Mouse (Mus musculus) olfactory bulb, adult 2 months (tissue): ENCODE results near the gene 4930524J08Rik. TPM values are rescaled to one million over a fixed set of nuclear protein-coding genes. Genes with fewer than 3 reads are reported as not detected.

Experiments used
- H3K27ac ChIP-seq: fragments of 200-500 bp; 2 replicates; pipeline ENCODE4 v1.5.1; 2012; ENCODE audit warnings: low read depth, low read length; ENCODE audit not compliant: insufficient read depth
- H3K4me1 ChIP-seq: fragments of 200-500 bp; 2 replicates; pipeline ENCODE4 v1.6.1; 2012; ENCODE audit warnings: low read length; ENCODE audit not compliant: control insufficient read depth, insufficient read depth
- H3K4me3 ChIP-seq: fragments of 200-500 bp; 2 replicates; pipeline ENCODE4 v1.5.1; 2012; ENCODE audit warnings: mild to moderate bottlenecking, low read depth, low read length, moderate library complexity; ENCODE audit not compliant: insufficient read depth
- CTCF ChIP-seq: fragments of 200-500 bp; IDR thresholded peaks from 2 replicates; pipeline ENCODE4 v1.5.1; 2012; ENCODE audit warnings: low read depth, mild to moderate bottlenecking, low read length, moderate library complexity; ENCODE audit not compliant: insufficient read depth
- POLR2A ChIP-seq: fragments of 200-500 bp; IDR thresholded peaks from 2 replicates; pipeline ENCODE4 v1.6.1; 2012; ENCODE audit warnings: mild to moderate bottlenecking, low read depth, low read length, moderate library complexity; ENCODE audit not compliant: insufficient read depth
- WGBS: fragments of 180-500 bp; shearing (Covaris S2); methylation state at CpG from one replicate; pipeline ENCODE4 v1.1.7; 2018; 5-methylcytosine and 5-hydroxymethylcytosine counted together
- polyA plus RNA-seq: library from polyadenylated mRNA; stranded (reverse); fragments of >200 nt; gene quantifications from 2 replicates; pipeline ENCODE4 v1.2.4, GENCODE M21; 2012; ENCODE audit warnings: low replicate concordance; ENCODE audit not compliant: missing spikeins, insufficient read depth, insufficient read length

The 4930524J08Rik gene
- polyA plus RNA-seq, 1 experiment = not detected

- no peak overlapping the region for H3K4me3 ChIP-seq
- TF ChIP-seq POLR2A = no peak
- no peak for TF ChIP-seq CTCF
- H3K4me1 ChIP-seq = no peaks in the 10 kb centered on the region
- WGBS = 66% methylated on average over 3 of the region's 3 CpGs
- H3K27ac ChIP-seq = no peak overlapping the region
These were observed 29.6 kb downstream of the 4930524J08Rik start for GRCm38 (mm10) chr5:100008485-100008884.

DNA sequence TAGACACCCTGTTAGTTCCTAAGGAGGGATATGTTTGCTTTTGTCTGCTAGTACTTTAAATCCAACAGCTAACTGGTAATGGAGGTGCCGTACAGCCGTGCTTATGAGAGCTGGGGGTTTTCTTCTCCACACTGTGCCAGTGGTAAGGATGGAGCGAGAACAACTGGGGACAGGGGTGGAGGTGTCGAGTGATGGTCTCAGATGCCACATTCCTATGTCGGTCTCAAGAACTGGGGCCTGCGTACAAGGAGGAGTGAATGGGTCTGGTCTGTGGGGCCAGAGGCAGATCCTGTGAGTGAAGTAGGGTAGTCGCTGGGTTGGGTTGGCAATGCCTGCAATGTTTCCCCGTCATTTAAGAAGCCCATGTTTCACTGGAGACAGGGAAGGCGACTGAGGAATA is 33.7 kb downstream of the 4930524J08Rik start:
- WGBS = 93% methylated on average over 9 of the region's 9 CpGs
- Histone ChIP-seq H3K27ac (no peak overlapping the region), H3K4me1 (no peaks in the 10 kb centered on the region), H3K4me3 (no peak overlapping the region)
- TF ChIP-seq POLR2A (no peak), CTCF (no peak)

- Histone ChIP-seq H3K27ac (no peak overlapping the region), H3K4me1 (peaks cover 3% of the 10 kb centered on the region), H3K4me3 (no peak overlapping the region)
- TF ChIP-seq POLR2A = no peak
- TF ChIP-seq CTCF = no peak
These were observed 41.2 kb downstream of the 4930524J08Rik start for GRCm38 (mm10) chr5:100020089-100020488.

GRCm38 (mm10) chr5:100024403-100024802 is 45.5 kb downstream of the 4930524J08Rik start:
- 71% methylated on average over 5 of the region's 5 CpGs for WGBS
- H3K27ac ChIP-seq = no peak overlapping the region

DNA sequence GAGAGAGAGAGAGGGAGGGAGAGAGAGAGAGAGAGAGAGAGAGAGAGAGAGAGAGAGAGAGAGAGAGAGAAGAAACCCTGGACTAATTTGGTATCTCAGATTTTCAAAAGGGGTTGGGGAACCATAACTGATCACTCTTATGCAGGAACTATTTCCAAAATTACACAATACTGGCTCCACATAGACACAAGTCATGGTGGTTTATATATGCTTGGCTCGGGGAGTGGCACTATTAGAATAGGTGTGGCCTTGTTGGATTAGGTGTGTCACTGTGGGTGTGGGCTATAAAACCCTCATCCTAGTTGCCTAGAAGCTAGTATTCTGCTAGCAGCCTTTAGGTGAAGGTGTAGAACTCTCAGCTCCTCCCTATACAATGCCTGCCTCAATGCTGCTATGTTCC is 46.0 kb downstream of the 4930524J08Rik start:
- Histone ChIP-seq H3K27ac (no peak overlapping the region), H3K4me3 (no peak overlapping the region), H3K4me1 (peaks cover 3% of the 10 kb centered on the region)
- 97% methylated on average over 1 of the region's 1 CpGs for WGBS
- TF ChIP-seq POLR2A (no peak), CTCF (no peak)

More at GRCm38 (mm10) chr5:100024403-100024802, 45.5 kb downstream of the 4930524J08Rik start:
- TF ChIP-seq POLR2A = no peak
- no peak for TF ChIP-seq CTCF
- Histone ChIP-seq H3K4me1 (peaks cover 3% of the 10 kb centered on the region), H3K4me3 (no peak overlapping the region)

Other genes starting within 250 kb of the 4930524J08Rik start
- gene Rasgef1b, start 250.0 kb upstream of the 4930524J08Rik start, polyA plus RNA-seq = not detected in 2 replicates
- gene Vamp9, start 72.8 kb upstream of the 4930524J08Rik start, polyA plus RNA-seq = not detected in 2 replicates
- 775 TPM in 1 of 2 replicates, not detected in the other for gene Hnrnpd, start 123 bp upstream of the 4930524J08Rik start, polyA plus RNA-seq
- gene Hnrnpdl, start 60.6 kb downstream of the 4930524J08Rik start, polyA plus RNA-seq = 543 TPM in 1 of 2 replicates, not detected in the other
- gene Enoph1, start 60.9 kb downstream of the 4930524J08Rik start, polyA plus RNA-seq = not detected in 2 replicates
- not detected in 2 replicates for gene Tmem150c, start 180.7 kb downstream of the 4930524J08Rik start, polyA plus RNA-seq